Mouse (Mus musculus) stomach, embryonic 14.5 days (tissue): Measurements from ENCODE around the gene Srpr. TPM values are rescaled to one million over a fixed set of nuclear protein-coding genes. Genes with fewer than 3 reads are reported as not detected.

Experiments used
- ATAC-seq: fragments of 200-750 bp; cut with Nextera tagmentation; 2 replicates; pipeline ENCODE4 v1.8.0; 2017; ENCODE audit warnings: low read depth, moderate TSS enrichment; ENCODE audit not compliant: insufficient number of reproducible peaks, insufficient read depth, low FRiP score
- H3K27ac ChIP-seq: fragments of 300-500 bp; sonication (generic); 2 replicates; pipeline ENCODE4 v1.5.1; 2014; ENCODE audit warnings: mild to moderate bottlenecking, low read length, moderate library complexity, mixed read lengths
- H3K27me3 ChIP-seq: fragments of 300-500 bp; sonication (generic); 2 replicates; pipeline ENCODE4 v1.6.1; 2014; ENCODE audit warnings: low read length, control low read depth, mixed read lengths; ENCODE audit not compliant: control insufficient read depth, insufficient read depth
- H3K36me3 ChIP-seq: fragments of 300-500 bp; sonication (generic); 2 replicates; pipeline ENCODE4 v1.6.1; 2014; ENCODE audit warnings: mild to moderate bottlenecking, control low read depth, low read length, moderate library complexity, mixed read lengths; ENCODE audit not compliant: control insufficient read depth, insufficient read depth
- H3K4me1 ChIP-seq: fragments of 300-500 bp; sonication (generic); 2 replicates; pipeline ENCODE4 v1.6.1; 2014; ENCODE audit warnings: low read length, control low read depth, mixed read lengths; ENCODE audit not compliant: control insufficient read depth, insufficient read depth
- H3K4me2 ChIP-seq: fragments of 300-500 bp; sonication (generic); replicated peaks from 2 replicates; pipeline ENCODE4 v1.6.1; 2014; ENCODE audit warnings: low read depth, low read length, control low read depth
- H3K4me3 ChIP-seq: fragments of 300-500 bp; sonication (generic); 2 replicates; pipeline ENCODE4 v1.5.1; 2014; ENCODE audit warnings: low read depth, low read length, control low read depth
- H3K9ac ChIP-seq: fragments of 300-500 bp; sonication (generic); replicated peaks from 2 replicates; pipeline ENCODE4 v1.6.1; 2014; ENCODE audit warnings: low read depth, mild to moderate bottlenecking, control low read depth, low read length, moderate library complexity, mixed read lengths
- H3K9me3 ChIP-seq: fragments of 300-500 bp; sonication (generic); 2 replicates; pipeline ENCODE4 v1.6.1; 2016; ENCODE audit warnings: low read depth, low read length, control low read depth; ENCODE audit not compliant: control insufficient read depth
- WGBS: fragments of 180-500 bp; shearing (Covaris S2); extraction: QIAGEN DNeasy Blood & Tissue Kit; methylation state at CpG from one replicate; pipeline ENCODE4 v1.1.7; 2014; 5-methylcytosine and 5-hydroxymethylcytosine counted together
- polyA plus RNA-seq: library from polyadenylated mRNA; unstranded; fragments of >200 nt; fragmentation: Nextera tagmentation; extraction: Ambion mirVana; gene quantifications from 2 replicates; pipeline ENCODE4 v1.2.1, GENCODE M21; 2014

The Srpr gene
- polyA plus RNA-seq, 1 experiment from 2014 or later: 141 TPM

DNA sequence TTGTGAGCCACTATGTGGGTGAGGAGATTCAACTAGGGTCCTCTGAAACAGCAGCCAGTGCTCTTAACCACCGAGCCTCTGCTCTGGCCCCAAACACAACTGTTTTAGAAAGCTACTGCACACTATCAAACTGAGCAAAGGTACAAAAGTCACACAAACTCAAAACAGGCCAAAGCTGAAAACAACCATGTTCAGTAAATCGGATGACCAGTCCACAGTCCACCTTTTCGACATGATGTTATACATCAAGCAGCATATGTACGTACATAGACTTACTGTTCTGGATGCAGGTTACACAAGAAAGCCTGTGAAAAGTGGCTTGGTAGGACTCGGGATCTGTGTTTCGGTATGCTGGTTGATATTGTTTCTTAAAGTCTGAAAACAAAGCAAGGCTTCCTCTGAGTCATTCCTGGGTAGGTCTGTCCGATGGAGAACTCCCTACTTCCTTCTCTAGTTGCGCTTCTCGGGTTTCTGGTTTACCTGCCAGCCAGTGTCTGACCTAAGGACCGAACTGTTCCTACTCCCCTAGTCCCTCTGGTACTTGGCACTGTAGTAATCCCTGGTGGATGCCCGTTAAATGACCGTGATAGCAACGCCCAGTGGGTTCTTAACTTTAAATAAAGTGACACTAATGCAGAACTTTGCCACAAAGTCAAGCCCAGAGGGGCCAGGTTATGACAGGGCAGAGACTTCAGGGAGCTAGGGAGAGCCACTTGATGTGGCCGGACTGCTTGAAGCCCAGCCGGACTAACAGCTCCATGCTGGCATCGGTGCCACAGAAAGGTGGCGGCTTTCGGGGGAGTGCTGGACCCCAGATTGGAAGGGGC lies 817 bp upstream of the Srpr start:
- WGBS: 26% methylated on average over 18 of the region's 18 CpGs
- Histone ChIP-seq H3K27ac (peak overlapping the region; percentile 41; the same call in 1 of the 2 replicates), H3K36me3 (no peaks in the 10 kb centered on the region), H3K4me2 (peak overlapping the region; percentile 52), H3K9me3 (no peaks in the 10 kb centered on the region), H3K9ac (peak overlapping the region; percentile 45), H3K4me1 (peaks cover 10% of the 10 kb centered on the region; the same call in 1 of the 2 replicates), H3K27me3 (no peaks in the 10 kb centered on the region), H3K4me3 (peak overlapping the region; percentile 42)
- no peak; the same call in none of the 2 replicates for ATAC-seq

DNA sequence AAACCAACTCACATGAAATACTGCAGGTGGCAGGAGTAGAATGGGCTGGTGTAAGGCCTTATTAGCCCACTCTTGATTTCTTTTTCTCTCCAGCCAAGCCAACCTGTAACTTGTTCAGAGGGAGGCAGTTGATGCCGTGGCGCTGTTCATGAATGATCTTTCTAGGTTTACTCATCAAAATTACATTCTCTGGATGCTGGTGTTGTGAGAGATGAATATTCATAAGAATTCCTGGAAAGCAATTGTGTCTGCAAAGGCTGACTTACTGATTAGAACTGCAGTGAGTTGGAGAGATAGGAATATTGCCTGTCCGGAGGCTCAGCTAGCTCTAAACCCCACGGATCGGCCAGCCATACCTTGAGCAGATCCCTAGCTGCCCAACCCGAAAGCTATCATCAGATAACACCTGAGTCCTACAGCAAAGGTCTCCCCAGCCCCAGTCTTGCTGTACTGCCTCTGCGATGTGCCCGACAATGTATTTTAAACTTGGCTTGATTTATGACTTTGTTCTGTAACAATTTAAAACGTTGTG lies 620 bp downstream of the Srpr start:
- WGBS: 42% methylated on average over 9 of the region's 9 CpGs
- Histone ChIP-seq H3K27ac (no peak overlapping the region), H3K4me2 (peak overlapping the region; percentile 52), H3K9me3 (no peaks in the 10 kb centered on the region), H3K4me1 (peaks cover 10% of the 10 kb centered on the region; the same call in 1 of the 2 replicates), H3K9ac (0 out of 2 replicates have a peak overlapping the region, but pooled peaks have one; percentile 45), H3K27me3 (no peaks in the 10 kb centered on the region), H3K36me3 (peaks cover 9% of the 10 kb centered on the region), H3K4me3 (peak overlapping the region; percentile 42)
- no peak for ATAC-seq

DNA sequence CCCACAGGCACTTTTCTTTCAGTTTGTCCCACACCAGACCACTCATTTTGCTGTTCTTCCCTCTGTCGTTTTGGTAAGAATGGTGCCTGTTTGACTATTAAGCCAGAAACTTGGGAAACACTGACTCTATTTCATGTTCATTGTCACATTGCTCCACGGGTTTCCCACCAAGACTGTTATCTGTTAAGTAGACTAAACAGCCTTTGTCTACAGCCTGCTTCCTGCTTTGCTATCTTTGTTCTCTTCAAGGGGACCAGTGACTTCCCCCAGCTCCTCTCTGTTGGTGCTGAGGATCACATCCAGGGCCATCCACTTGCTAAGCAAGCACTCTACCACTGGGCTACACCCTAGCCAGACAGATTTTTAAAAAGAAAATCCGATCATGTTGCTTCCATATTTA lies 3.6 kb downstream of the Srpr start:
- no peak for ATAC-seq
- no peak overlapping the region for H3K27ac ChIP-seq
- no peak overlapping the region for H3K4me3 ChIP-seq
- no peaks in the 10 kb centered on the region for H3K27me3 ChIP-seq
- no peaks in the 10 kb centered on the region for H3K9me3 ChIP-seq
- 61% methylated on average over 3 of the region's 3 CpGs for WGBS
- H3K9ac ChIP-seq: no peak overlapping the region
- H3K4me2 ChIP-seq: no peak overlapping the region
- H3K36me3 ChIP-seq: peaks cover 28% of the 10 kb centered on the region
- peaks cover 10% of the 10 kb centered on the region; the same call in 1 of the 2 replicates for H3K4me1 ChIP-seq

DNA sequence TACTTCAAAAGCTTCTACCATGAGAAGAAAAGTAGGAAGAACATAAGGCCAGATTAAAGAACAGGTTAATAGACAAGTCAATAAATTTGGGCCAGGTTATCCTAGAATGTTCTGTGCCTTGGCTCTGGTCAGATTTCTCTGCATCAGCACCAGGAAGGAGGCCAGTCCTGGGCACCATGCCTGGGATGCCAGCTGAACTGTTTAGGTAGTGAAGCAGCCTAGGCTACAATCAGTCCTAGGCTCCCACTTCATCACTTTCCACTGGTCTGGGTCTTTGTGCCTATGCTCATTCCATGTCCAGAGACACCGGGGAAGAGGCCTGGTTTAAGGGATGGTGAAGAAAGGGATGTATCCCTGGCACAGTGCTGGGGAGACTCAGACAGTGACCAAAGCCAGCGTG lies 4.4 kb downstream of the Srpr start:
- 94% methylated on average over 2 of the region's 2 CpGs for WGBS
- Histone ChIP-seq H3K36me3 (peaks cover 28% of the 10 kb centered on the region), H3K27me3 (no peaks in the 10 kb centered on the region), H3K27ac (no peak overlapping the region), H3K4me3 (no peak overlapping the region), H3K9me3 (no peaks in the 10 kb centered on the region), H3K4me1 (peaks cover 4% of the 10 kb centered on the region; the same call in 1 of the 2 replicates), H3K4me2 (no peak overlapping the region), H3K9ac (no peak overlapping the region)
- ATAC-seq: no peak

DNA sequence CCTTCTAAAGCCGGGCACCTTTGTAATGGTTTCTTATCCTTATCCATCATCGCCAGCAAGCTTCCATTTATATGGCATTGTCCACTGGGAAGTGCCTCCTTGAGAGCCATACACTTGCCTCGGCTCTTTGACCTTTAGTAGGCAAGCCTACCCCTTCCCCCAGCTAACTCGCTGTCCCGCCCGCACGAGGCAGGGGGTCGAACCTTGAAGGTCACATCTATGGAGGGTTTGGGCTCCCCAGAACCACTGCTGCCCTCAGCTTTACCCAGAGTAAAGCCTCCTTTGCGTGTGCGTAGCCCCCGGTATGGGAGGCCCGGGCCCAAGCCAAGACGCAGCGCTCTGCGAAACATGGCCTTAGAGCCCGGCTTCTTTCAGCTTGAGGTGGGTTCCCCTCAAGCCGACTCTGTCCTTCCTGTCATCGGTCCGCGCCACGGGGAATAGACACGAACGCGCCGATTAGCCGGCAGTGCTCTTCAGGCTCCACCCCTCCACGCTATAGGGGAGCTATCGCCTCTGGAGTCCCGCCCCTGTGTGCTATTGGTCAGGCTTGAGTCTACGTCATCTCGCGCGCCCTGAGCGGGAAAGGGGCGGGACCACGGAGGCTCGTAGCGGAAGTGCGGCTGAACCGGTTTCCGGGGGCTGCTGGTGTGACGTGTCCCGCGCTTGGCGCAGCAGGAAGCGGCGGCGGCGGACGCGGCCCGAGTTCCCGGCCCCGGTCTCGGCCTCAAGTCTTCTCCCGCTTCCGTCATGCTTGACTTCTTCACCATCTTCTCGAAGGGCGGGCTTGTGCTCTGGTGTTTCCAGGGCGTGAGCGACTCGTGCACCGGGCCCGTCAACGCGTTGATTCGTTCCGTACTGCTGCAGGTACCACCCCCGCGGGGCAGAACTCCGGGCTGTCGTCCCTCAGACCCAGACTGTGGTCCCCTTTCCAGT lies 10.8 kb downstream of the Srpr start, which contains the start of gene Foxred1:
Gene Foxred1, minus strand, starts transcription at position 514 of the 933 bp plus-strand sequence.
- H3K36me3 ChIP-seq: peaks cover 41% of the 10 kb centered on the region
- WGBS: 1% methylated on average over 71 of the region's 72 CpGs

DNA sequence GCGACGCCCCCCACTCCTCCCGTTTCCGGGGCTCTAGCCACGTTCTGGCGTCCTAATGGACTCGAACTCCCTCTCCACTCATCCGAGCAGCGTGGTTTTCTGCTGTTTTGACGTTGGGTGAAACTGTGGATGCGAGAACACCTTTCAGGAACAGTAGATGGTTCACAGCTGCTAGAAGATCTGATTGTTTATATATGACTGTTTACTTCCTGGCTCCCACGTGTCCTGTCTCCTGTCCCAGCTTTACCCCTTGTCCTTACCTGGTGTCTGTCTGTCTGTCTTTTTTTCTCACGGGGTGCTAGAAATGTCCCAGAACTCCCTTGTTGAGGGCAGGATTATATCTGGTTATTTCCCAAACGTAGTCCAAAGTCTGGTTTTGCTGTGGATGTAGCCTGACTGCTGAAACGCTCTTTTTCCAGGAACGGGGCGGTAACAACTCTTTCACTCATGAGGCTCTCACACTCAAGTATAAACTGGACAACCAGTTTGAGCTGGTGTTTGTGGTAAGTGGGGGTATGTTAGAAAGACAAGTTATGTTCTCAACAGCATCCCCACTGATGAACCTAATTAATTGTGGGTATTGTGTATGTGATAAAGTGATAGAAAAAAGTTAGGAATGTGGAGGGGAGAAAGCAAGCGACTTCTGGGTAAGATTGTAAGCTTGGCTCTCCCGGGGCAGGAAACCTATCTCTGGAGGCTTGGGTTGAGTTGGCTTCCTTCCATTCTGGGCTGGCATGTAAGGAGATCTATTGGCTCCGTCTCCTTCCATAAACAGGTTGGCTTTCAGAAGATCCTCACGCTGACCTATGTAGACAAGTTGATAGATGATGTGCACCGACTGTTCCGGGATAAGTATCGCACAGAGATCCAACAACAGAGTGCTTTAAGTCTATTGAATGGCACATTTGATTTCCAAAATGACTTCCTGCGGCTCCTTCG lies 11.9 kb downstream of the Srpr start:
- peak overlapping the region; percentile 71; the same call in 1 of the 2 replicates for H3K27ac ChIP-seq
- peaks cover 38% of the 10 kb centered on the region for H3K36me3 ChIP-seq
- H3K4me2 ChIP-seq: peak overlapping the region; percentile 64
- WGBS: 23% methylated on average over 26 of the region's 26 CpGs
- peaks cover 12% of the 10 kb centered on the region for H3K4me1 ChIP-seq
- no peaks in the 10 kb centered on the region for H3K27me3 ChIP-seq
- no peak for ATAC-seq
- peak overlapping the region; percentile 81 for H3K9ac ChIP-seq
- peak overlapping the region; percentile 86 for H3K4me3 ChIP-seq
- H3K9me3 ChIP-seq: no peaks in the 10 kb centered on the region

More for the DNA sequence above, 10.8 kb downstream of the Srpr start, which contains the start of gene Foxred1:
- peak within 1 kb of the TSS; percentile 89 for H3K27ac ChIP-seq
- no peaks in the 10 kb centered on the region for H3K27me3 ChIP-seq
- peak within 1 kb of the TSS; percentile 92 for H3K4me2 ChIP-seq
- peak within 1 kb of the TSS; percentile 86 for H3K4me3 ChIP-seq
- peak within 1 kb of the TSS; percentile 87 for H3K9ac ChIP-seq
- peaks cover 12% of the 10 kb centered on the region for H3K4me1 ChIP-seq
- no peaks in the 10 kb centered on the region for H3K9me3 ChIP-seq
- peak; percentile 100 for ATAC-seq

DNA sequence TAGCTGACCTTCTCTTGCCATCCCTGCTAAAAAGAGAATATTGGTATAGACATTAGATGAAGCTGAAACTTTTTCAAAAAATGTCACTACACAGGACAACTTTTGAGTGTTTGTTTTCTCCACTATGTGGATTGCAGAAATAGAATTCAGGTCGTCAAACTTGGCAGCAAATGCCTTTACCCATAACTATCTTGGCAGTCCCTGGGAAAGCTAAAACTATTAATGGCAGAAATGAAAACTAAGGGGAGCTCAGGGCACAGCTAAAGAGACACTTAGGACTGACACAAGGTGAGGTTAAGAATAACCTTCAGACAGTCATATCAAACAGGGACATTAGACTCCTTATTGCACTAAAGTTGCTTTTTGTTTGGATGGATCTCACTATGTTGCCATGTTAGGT lies 18.0 kb downstream of the Srpr start:
- no peak overlapping the region for H3K9ac ChIP-seq
- no peak overlapping the region for H3K4me3 ChIP-seq
- WGBS: 75% methylated on average over 1 of the region's 1 CpGs
- peaks cover 49% of the 10 kb centered on the region for H3K36me3 ChIP-seq
- H3K9me3 ChIP-seq: no peaks in the 10 kb centered on the region
- no peak overlapping the region for H3K4me2 ChIP-seq
- no peaks in the 10 kb centered on the region for H3K27me3 ChIP-seq
- no peak overlapping the region for H3K27ac ChIP-seq
- ATAC-seq: no peak
- no peaks in the 10 kb centered on the region for H3K4me1 ChIP-seq
